Mouse (Mus musculus) adrenal gland, postnatal 25 days (tissue): ENCODE measurements around the gene Thoc6. TPM values are rescaled to one million over a fixed set of nuclear protein-coding genes. Genes with fewer than 3 reads are reported as not detected.

Source experiments
- DNase-seq: peaks from one replicate; pipeline ENCODE4 v3.0.0; 2021; ENCODE audit warnings: mixed read lengths
- long read RNA-seq: library from polyadenylated mRNA; stranded (forward); transcript quantifications from one replicate; pipeline ENCODE4 v2.0.0, GENCODE M21; 2021
- total RNA-seq: library from RNA; stranded (reverse); gene quantifications from 2 replicates; pipeline ENCODE4 v1.2.3, GENCODE M21; 2021

Gene Thoc6
- total RNA-seq = 31.2 and 31.8 TPM in 2 replicates
- long read RNA-seq, transcript Thoc6-201 (13 exons, 1,504 nt) = major isoform, 28 of 47 reads
- long read RNA-seq, transcript Thoc6-202 (14 exons, 1,450 nt) = minor isoform, 8 of 47 reads
- long read RNA-seq, partial matches to known transcripts = 0 of 47 reads
- long read RNA-seq, other reads (novel, unspliced or antisense) = 8 of 47 reads

GRCm38 (mm10) chr17:23673424-23674073 is at the start of gene Thoc6, which contains the start of gene Hcfc1r1:
Gene Thoc6 (minus strand): TSS chr17:23673882.
Gene Hcfc1r1 (plus strand): TSS chr17:23673596.
- DNase-seq = peak; percentile 92

GRCm38 (mm10) chr17:23722376-23723125 is 48.9 kb upstream of the Thoc6 start, which contains the start of gene 1520401A03Rik:
Gene 1520401A03Rik (minus strand): TSS chr17:23722783.
- no peak for DNase-seq

GRCm38 (mm10) chr17:23721886-23722285 is 48.2 kb upstream of the Thoc6 start:
- peak; percentile 36 for DNase-seq

- no peak for DNase-seq
Measured at GRCm38 (mm10) chr17:23719455-23719854, 45.8 kb upstream of the Thoc6 start.

GRCm38 (mm10) chr17:23717003-23717402 is 43.3 kb upstream of the Thoc6 start:
- DNase-seq = no peak

- DNase-seq = peak; percentile 82
Measured at GRCm38 (mm10) chr17:23706212-23706611, 32.5 kb upstream of the Thoc6 start.

GRCm38 (mm10) chr17:23705525-23706104 is 31.9 kb upstream of the Thoc6 start:
- DNase-seq = no peak

GRCm38 (mm10) chr17:23704741-23705140 is 31.1 kb upstream of the Thoc6 start:
- no peak for DNase-seq

- no peak for DNase-seq
Measured at GRCm38 (mm10) chr17:23703301-23703700, 29.6 kb upstream of the Thoc6 start.

- DNase-seq = peak; percentile 93
Measured at GRCm38 (mm10) chr17:23700079-23700478, 26.4 kb upstream of the Thoc6 start.

GRCm38 (mm10) chr17:23699131-23700077 is 25.7 kb upstream of the Thoc6 start:
- DNase-seq = peak; percentile 64

- no peak for DNase-seq
Measured at GRCm38 (mm10) chr17:23695801-23696200, 22.1 kb upstream of the Thoc6 start.

- no peak for DNase-seq
Measured at GRCm38 (mm10) chr17:23694491-23694890, 20.8 kb upstream of the Thoc6 start.

- no peak for DNase-seq
Measured at GRCm38 (mm10) chr17:23683856-23684672, 10.4 kb upstream of the Thoc6 start, which contains the start of gene Cldn9. Gene Cldn9 (minus strand): TSS chr17:23684026.

GRCm38 (mm10) chr17:23683226-23683625 is 9.5 kb upstream of the Thoc6 start:
- DNase-seq = no peak

- no peak for DNase-seq
Measured at GRCm38 (mm10) chr17:23682530-23682929, 8.8 kb upstream of the Thoc6 start.

- no peak for DNase-seq
Measured at GRCm38 (mm10) chr17:23682092-23682491, 8.4 kb upstream of the Thoc6 start.

GRCm38 (mm10) chr17:23681086-23681485 is 7.4 kb upstream of the Thoc6 start:
- peak; percentile 73 for DNase-seq

- no peak for DNase-seq
Measured at GRCm38 (mm10) chr17:23680336-23680735, 6.7 kb upstream of the Thoc6 start.

- DNase-seq = no peak
Measured at GRCm38 (mm10) chr17:23679127-23679835, 5.6 kb upstream of the Thoc6 start, which contains the start of gene Cldn6. Gene Cldn6 (plus strand): TSS chr17:23679249.
